Comparison of ENCODE assay signal across 13 mouse cellular contexts in the genomic region with DNA sequence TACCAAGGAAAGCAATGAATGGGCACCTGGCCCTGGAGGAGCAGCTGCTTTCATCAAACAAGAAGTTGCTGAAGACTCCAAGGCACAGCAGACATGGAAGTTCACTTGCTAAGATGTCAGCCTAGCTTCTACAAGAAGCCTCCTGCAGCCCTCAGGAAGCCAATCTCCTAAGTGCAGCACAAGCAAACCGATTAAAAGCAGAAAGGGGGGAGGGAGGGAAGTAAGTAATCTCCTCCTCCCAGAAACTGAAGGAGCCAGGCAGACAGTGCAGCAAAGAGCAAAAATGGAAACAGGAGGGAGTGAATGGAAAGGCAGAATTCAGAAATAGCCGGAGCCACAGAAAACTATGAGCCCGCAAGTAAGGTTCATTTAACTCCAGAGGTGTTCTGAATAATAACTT. TPM values are rescaled to one million over a fixed set of nuclear protein-coding genes. Genes with fewer than 3 reads are reported as not detected.
A peak's percentile ranks its signal among the peaks of the same experiment; 100 is the strongest.
DNase-seq lines count a peak whose midpoint lies in the region; ATAC-seq and TF ChIP-seq lines count a peak whose summit lies in the region.
"Had no signal": no experiment of that assay in that cellular context is flagged by ENCODE, and none has a peak within 500 bp of the region (broad histone marks: within the 10 kb centered on the region; RNA-seq: fewer than 3 reads in every experiment).

No protein-coding gene starts in this region.

- no peak overlapping the region for H3K4me2 ChIP-seq in heart, embryonic 13.5 days
- peak overlapping the region; percentile 39; the same call in 1 of the 2 replicates for H3K4me2 ChIP-seq in liver, embryonic 16.5 days (ENCODE audit: low read depth, low read length)
- no peak overlapping the region for H3K4me2 ChIP-seq in midbrain, embryonic 14.5 days (ENCODE audit: low read length)
- H3K4me2 ChIP-seq: embryonic facial prominence, embryonic 12.5 days; midbrain, embryonic 11.5 days had no signal

- intact Hi-C loops in heart, postnatal 36 days (cut with DNase I), result no loop called here

- peak overlapping the region; percentile 54 for H3K27ac ChIP-seq in heart, embryonic 13.5 days (replicated peaks)
- H3K27ac ChIP-seq in liver, embryonic 16.5 days (ENCODE audit: low read length), result peak overlapping the region; percentile 63; the same call in 1 of the 2 replicates
- no peak overlapping the region for H3K27ac ChIP-seq in midbrain, embryonic 14.5 days (replicated peaks; ENCODE audit: low read depth, low read length)
- H3K27ac ChIP-seq: embryonic facial prominence, embryonic 12.5 days had no signal

- H3K36me3 ChIP-seq in heart, embryonic 13.5 days, result peaks cover 19% of the 10 kb centered on the region
- H3K36me3 ChIP-seq in E14TG2a.4 (ENCODE audit: insufficient read depth, low read length), result peaks cover 51% of the 10 kb centered on the region
- peaks cover 3% of the 10 kb centered on the region; the same call in 1 of the 2 replicates for H3K36me3 ChIP-seq in liver, embryonic 16.5 days (ENCODE audit: control insufficient read depth, insufficient read depth)
- H3K36me3 ChIP-seq in midbrain, embryonic 14.5 days (ENCODE audit: control insufficient read depth, insufficient read depth, low read length), result peaks cover 18% of the 10 kb centered on the region

- 29% methylated on average over 3 of the region's 3 CpGs for WGBS in heart, embryonic 13.5 days
- 26% methylated on average over 3 of the region's 3 CpGs for WGBS in liver, embryonic 16.5 days (ENCODE audit: insufficient replicate concordance)
- WGBS in midbrain, embryonic 14.5 days, result 61% methylated on average over 3 of the region's 3 CpGs

- H3K27me3 ChIP-seq in heart, embryonic 13.5 days (replicated peaks), result no peaks in the 10 kb centered on the region
- no peaks in the 10 kb centered on the region for H3K27me3 ChIP-seq in E14TG2a.4 (ENCODE audit: insufficient read depth, low read length)
- no peaks in the 10 kb centered on the region for H3K27me3 ChIP-seq in liver, embryonic 16.5 days (ENCODE audit: control insufficient read depth, insufficient read depth, low read depth, low read length)
- no peaks in the 10 kb centered on the region for H3K27me3 ChIP-seq in midbrain, embryonic 14.5 days (ENCODE audit: control insufficient read depth, insufficient read depth, low read length)
- H3K27me3 ChIP-seq: embryonic facial prominence, embryonic 12.5 days had no signal

- no peak overlapping the region for H3K4me3 ChIP-seq in heart, embryonic 13.5 days
- peak overlapping the region; percentile 37 for H3K4me3 ChIP-seq in E14TG2a.4 (replicated peaks; ENCODE audit: low read length)
- no peak overlapping the region for H3K4me3 ChIP-seq in liver, embryonic 16.5 days (ENCODE audit: low read depth, low read length)
- no peak overlapping the region for H3K4me3 ChIP-seq in midbrain, embryonic 14.5 days (replicated peaks; ENCODE audit: low read depth, low read length)
- H3K4me3 ChIP-seq: embryonic facial prominence, embryonic 12.5 days had no signal

- TF ChIP-seq CTCF in E14TG2a.4 (conservative IDR thresholded peaks at IDR 0.05; ENCODE audit: low read length), result no peak

- no peaks in the 10 kb centered on the region for H3K9me3 ChIP-seq in heart, embryonic 13.5 days
- no peaks in the 10 kb centered on the region for H3K9me3 ChIP-seq in E14TG2a.4 (ENCODE audit: low read length)
- H3K9me3 ChIP-seq in liver, embryonic 16.5 days (replicated peaks; ENCODE audit: control insufficient read depth, low read length), result no peaks in the 10 kb centered on the region
- H3K9me3 ChIP-seq in midbrain, embryonic 14.5 days (ENCODE audit: control insufficient read depth, low read length), result no peaks in the 10 kb centered on the region
- H3K9me3 ChIP-seq: embryonic facial prominence, embryonic 12.5 days had no signal

- no peak for DNase-seq in heart, postnatal 36 days
- no peak for DNase-seq in midbrain, embryonic 14.5 days
- DNase-seq in ovary, postnatal 10 days (ENCODE audit: low spot score), result no peak
- no peak for DNase-seq in left cerebral cortex, adult 11 months (ENCODE audit: low spot score)
- DNase-seq: adrenal gland, postnatal 14 days; gastrocnemius, postnatal 25 days; kidney, adult 18-20 months had no signal

- H3K9ac ChIP-seq in heart, embryonic 13.5 days, result peak overlapping the region; percentile 24; the same call in 1 of the 2 replicates
- peak overlapping the region; percentile 26; the same call in 1 of the 2 replicates for H3K9ac ChIP-seq in liver, embryonic 16.5 days (ENCODE audit: low read depth, low read length)
- H3K9ac ChIP-seq in midbrain, embryonic 14.5 days (replicated peaks; ENCODE audit: low read length), result no peak overlapping the region
- H3K9ac ChIP-seq: embryonic facial prominence, embryonic 12.5 days had no signal

- H3K4me1 ChIP-seq in heart, embryonic 13.5 days, result peaks cover 34% of the 10 kb centered on the region
- H3K4me1 ChIP-seq in E14TG2a.4 (replicated peaks; ENCODE audit: low read depth, low read length), result peaks cover 89% of the 10 kb centered on the region
- peaks cover 32% of the 10 kb centered on the region for H3K4me1 ChIP-seq in liver, embryonic 16.5 days (ENCODE audit: control insufficient read depth, low read depth, low read length)
- no peaks in the 10 kb centered on the region for H3K4me1 ChIP-seq in midbrain, embryonic 14.5 days (ENCODE audit: control insufficient read depth, insufficient read depth, low read length)

- ATAC-seq in heart, embryonic 13.5 days (ENCODE audit: extremely low read depth, insufficient number of reproducible peaks, low FRiP score, low TSS enrichment), result no peak
- ATAC-seq in common myeloid progenitor, adult 5-6 weeks (replicated peaks; ENCODE audit: low read depth, poor library complexity, severe bottlenecking), result peak; percentile 77
- peak; percentile 74 for ATAC-seq in liver, embryonic 16.5 days (ENCODE audit: low read depth)
- ATAC-seq in midbrain, embryonic 14.5 days (ENCODE audit: low FRiP score, low TSS enrichment), result no peak

RNA-seq across cellular contexts. Expression of gene Tbc1d14, which starts 19.7 kb away (rescaled TPM):
- 15.3 and 15.7 TPM in 2 replicates for polyA plus RNA-seq in heart, embryonic 13.5 days (2015; fragmentation: Nextera tagmentation; extraction: Ambion mirVana)
- total RNA-seq in heart, postnatal 36 days (2021), result 10 to 100 TPM; 13.7 to 14.2 TPM
- total RNA-seq in common myeloid progenitor, adult 5-6 weeks (2017), result 14.1 and 14.8 TPM in 2 replicates
- polyA plus RNA-seq in liver, embryonic 16.5 days (2015; fragmentation: Nextera tagmentation; extraction: Ambion mirVana), result 8.1 and 9.3 TPM in 2 replicates
- polyA plus RNA-seq in midbrain, embryonic 14.5 days (2014; fragmentation: Nextera tagmentation; extraction: Ambion mirVana), result 69.3 and 81.0 TPM in 2 replicates

Comparison
In these comparisons a context has a peak if more than half of its experiments do, and no peak if none do; other contexts are left out.
1. ATAC-seq: peak in common myeloid progenitor, adult 5-6 weeks (single experiment) and liver, embryonic 16.5 days (single experiment); none in heart, embryonic 13.5 days (single experiment) and midbrain, embryonic 14.5 days (single experiment).